Mouse (Mus musculus): Measurements from ENCODE around the gene Myl4. TPM values are rescaled to one million over a fixed set of nuclear protein-coding genes. Genes with fewer than 3 reads are reported as not detected.
A peak's percentile ranks its signal among the peaks of the same experiment; 100 is the strongest.

Myl4 gene
- polyA plus RNA-seq, 2 experiments from 2014 or later: 8.2 to 11.4 TPM

- ATAC-seq: no peak
These were observed 21.6 kb downstream of the Myl4 start for GRCm38 (mm10) chr11:104572091-104572490.

DNA sequence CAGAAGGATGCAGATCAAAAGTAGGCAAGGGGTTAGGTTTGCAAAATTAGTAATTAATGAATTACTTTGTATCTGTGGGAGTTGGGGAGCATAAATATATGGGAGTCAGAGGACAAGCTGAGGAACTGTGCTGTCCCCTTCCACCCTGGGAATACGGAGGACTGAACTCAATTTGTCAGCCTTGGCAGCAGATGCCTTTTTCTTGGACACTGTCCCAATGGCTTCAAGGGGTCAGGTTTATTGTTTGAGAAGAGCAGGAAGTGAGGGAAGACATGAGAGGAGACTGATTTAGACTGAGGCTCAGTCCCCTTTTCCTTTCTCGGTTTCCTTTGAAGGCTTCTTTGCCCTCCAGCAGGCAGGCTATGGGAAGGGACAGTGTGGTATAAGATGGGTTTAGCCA, 22.1 kb downstream of the Myl4 start:
- no peak for ATAC-seq

DNA sequence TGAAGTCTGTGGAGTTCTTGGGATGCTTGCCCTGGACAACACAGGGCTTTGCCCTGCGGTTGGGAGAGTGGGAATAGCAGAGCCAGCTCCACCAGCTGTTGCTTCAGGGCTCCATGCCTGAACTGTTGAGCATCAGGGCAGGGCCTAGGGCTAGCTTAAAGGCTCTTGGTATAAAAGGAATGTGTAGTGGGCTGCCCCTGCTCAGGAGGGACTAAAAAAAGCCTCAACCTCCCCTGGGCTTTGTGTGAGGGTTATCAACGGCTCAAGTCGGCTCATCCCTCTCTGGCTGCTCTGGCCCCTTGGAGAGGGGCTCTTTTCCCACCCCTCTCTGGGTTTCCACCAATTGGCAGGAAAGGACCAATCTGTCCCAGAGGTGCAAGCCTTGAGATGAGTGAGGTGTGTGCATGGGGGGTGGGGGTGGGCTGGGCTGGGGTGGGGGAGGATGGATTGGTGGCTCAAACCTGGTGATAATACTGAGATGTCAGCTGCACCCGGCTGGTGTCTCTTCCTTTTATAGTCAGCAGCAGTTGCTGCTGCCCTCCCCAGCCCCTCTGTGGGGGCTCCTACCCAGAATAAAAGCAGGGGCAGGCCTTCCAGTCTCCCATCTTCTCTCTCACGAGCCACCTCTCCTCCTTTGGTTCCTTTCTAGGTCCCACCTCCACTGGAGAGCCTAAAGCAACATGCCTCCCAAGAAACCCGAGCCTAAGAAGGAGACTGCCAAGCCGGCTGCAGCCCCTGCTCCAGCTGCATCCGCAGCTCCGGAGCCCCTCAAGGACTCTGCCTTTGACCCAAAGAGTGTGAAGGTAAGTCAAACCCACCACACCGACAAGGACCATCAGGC, 26.5 kb downstream of the Myl4 start:
- no peak for ATAC-seq

GRCm38 (mm10) chr11:104578074-104578473, 27.6 kb downstream of the Myl4 start:
- no peak for ATAC-seq

DNA sequence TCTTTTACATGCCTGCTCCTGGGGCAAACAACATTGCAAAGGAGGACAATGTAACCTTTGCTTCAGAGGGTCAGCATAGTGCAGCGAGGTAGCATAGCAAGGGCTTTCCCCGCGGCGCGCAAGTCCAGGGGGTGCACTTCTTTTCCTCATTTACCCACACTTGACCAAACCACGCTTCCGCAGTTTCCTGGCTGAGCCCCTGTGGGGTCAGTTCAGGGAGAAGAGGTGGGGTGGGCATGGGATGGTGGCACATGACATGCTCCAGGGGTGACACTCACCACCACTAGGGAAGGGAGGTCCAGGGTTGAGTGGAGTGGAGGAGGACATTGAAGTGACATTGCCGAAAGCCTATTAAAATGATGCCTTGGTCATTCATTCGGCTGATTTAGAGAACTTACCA, 28.6 kb downstream of the Myl4 start:
- no peak for ATAC-seq

GRCm38 (mm10) chr11:104579575-104579974, 29.1 kb downstream of the Myl4 start:
- no peak for ATAC-seq

- no peak for ATAC-seq
These were observed 29.6 kb downstream of the Myl4 start for GRCm38 (mm10) chr11:104580091-104580490.

DNA sequence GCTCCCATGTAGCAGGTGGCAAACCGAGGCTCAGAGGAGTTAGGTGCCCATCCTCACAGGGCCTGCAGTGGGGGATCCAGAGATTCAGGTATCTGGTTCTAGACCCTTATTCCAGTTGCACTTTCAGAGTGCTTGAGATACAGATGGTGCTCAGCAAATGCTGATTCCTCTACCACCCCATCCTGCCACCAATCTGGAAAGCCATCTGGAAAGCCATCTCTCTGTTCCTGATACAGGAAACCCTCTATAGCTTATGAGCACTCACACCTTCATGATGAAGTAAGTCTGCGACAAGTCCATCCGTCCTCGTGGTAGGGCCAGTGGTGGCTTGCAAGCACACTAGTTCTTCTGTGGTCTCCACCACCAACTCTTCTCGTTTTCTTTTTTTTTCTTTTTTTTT, 30.1 kb downstream of the Myl4 start:
- no peak for ATAC-seq

GRCm38 (mm10) chr11:104581446-104582307, 31.2 kb downstream of the Myl4 start:
- peak; percentile 84 for ATAC-seq

DNA sequence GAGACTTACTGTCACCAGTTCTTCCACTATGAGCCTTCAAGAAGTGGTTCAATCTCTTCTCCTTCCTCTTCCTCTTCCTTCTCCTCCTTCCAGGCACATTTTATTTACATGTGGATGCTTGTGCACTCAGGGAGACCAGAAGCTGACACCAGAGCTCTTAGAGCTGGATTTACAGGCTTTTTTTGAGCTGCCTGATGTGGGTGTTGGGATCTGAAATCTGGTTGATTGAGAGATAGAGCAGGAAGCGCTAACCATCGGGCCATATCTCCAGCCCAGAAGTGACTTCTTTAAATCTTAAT, 31.8 kb downstream of the Myl4 start:
- ATAC-seq: peak; percentile 7

DNA sequence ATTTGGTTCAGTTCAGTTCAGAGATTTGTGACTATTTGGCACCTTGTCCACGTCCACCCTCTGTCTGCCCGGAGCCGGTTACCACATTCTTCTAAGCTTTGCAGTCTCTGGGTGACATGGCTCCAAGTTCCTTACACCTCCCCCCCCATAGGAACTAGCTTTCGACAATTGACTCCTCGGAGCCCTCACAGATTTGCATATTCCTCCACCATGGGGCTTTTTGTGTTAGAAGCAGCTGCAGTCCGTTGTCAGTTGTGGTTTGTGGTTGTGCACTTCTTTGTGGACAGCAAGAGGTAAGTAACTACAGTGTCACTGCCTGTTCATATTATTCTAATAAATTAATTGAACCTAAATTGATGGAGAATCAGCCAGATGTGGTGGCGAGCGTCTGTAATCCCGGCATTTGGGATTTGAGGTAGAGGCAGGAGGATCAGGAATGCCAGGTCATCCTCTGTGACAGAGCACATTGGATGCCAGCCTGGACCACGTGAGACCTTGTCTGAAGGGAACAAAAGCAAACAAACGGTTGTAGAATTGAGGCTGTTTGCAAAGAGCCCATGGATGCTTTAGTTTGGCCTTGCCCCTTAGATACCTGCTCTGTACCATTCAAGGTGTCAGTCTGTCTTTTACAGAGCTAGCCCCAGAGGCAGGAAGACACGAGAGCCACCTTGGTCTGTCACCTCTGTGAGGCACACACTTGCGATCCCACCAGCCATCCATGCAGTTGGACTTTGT, 32.3 kb downstream of the Myl4 start:
- ATAC-seq: peak; percentile 78

DNA sequence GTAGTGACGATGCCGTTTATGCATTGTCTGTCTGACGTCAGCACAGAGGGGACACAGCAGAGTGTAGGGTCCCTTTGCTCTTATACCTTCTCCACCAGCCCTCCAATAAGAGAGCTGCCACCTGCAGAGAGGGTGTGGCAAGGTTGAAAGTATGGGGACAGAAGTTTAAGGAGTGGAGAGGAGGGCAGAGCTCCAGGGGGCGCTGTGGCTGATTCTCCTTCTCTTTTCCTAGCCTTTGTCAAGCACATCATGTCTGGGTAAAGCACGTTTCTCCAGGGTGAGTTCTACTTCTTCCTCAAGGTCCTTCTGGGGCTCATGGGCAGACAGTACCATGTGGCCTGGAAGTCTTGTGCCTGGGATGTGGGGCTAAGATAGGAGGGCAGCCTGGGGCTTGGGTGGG, 35.0 kb downstream of the Myl4 start:
- ATAC-seq: no peak

DNA sequence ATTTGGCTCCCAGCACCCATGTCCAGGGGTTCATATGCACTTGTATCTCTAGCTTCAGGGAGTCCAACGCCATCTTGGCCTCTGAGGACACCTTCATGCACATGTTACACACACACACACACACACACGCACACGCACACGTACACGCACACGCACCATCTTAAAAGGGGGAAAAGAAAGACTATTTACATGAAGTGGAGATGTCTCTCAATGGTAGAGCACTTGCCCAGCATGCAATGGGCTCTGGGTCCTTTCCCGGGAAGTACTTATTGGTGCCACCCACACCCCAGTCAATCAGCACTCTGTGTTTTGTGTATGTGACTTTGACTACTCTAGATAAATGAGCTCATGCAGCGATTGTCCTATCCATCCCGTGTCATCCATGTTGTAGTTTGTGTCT, 37.4 kb downstream of the Myl4 start:
- no peak for ATAC-seq

- ATAC-seq: no peak
These were observed 38.0 kb downstream of the Myl4 start for GRCm38 (mm10) chr11:104588513-104588912.

DNA sequence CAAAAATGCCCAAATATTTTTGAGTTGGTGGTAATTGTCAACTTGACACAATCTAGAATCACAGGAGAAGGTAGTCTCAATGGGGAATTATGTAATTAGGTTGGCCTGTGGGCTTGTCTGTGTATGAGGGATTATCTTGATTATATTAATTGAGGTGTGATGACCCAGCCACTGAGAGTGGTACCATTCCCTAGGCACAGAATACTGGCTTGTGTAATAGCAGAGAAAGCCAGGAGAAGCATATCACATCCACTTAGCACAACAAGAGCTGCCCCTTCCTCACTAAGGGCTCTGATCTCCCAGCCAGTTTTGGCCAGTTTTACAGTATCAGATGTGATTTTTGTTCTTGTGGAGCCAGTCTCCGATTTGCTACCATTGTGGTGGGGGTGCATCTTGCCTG, 39.1 kb downstream of the Myl4 start:
- no peak for ATAC-seq

GRCm38 (mm10) chr11:104590148-104590547, 39.7 kb downstream of the Myl4 start:
- ATAC-seq: peak; percentile 89

DNA sequence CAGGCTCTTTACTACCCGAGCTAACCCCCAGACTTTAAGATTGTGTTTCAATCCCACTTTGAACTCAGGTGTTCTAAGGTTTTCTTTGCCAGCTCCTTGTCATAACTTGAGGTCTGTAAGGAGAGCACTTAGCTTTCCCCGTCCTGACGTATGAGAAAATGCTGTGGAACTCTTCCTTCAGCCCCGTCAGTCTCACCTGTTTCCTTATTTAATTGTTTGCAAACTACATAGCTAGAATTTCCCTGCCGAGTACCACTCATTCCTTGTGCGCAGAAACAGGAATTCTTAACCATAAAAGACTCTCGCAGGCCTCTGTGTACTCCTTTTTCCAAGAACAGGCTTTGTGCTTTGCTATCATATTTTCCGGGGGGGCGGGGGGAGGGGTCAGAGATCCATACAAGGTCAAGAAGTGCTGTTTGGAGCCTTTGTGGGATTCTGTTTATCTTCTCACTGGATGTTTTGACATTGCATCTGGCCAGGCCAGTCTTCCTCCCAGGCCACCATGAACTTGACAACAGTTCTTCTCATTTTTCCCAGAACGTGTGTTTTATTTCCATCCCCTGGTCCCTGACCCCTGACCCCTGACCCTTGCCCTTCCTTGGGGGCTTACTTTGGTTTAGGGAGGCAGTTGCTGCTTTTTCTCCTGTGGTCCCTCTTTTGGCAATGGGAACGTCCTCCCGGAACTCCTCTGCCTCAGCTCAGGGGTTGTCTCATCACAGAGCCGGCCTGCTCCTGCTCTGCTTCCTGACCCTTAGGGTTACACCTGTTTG, 41.8 kb downstream of the Myl4 start:
- ATAC-seq: no peak

- no peak for ATAC-seq
These were observed 45.9 kb downstream of the Myl4 start for GRCm38 (mm10) chr11:104596365-104596764.

DNA sequence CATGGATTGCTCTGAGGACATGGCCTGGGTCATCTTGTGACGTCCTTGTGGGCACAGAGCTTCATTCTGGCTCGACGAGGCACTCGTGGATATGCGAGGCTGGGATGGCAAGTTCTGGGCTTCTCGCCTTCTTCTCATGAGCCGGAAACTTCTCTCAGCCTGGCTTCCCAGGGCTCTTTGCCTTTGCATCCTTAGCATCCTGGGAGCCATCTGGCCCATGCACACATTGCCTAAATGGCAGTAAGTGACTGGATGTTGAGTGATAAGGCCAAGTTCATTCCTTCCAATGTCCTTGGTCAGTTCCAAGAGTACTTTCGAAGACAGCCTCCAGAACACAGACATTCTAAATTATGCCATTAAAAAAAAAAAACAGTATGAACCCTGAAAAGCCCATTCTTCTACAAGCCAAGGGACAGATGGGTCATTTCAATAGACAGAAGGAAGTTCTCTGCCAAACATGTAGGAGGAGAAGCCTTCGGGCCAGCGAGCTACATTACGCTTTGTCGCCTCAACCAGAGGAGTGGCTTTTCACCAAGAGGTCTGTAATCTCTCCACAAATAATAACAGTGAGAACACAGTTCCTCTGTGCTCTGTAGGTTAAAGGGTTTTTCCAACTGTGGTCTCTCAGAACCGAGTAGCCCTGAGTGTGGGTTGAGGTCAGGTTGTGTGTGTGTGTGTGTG, 48.9 kb downstream of the Myl4 start:
- ATAC-seq: no peak

DNA sequence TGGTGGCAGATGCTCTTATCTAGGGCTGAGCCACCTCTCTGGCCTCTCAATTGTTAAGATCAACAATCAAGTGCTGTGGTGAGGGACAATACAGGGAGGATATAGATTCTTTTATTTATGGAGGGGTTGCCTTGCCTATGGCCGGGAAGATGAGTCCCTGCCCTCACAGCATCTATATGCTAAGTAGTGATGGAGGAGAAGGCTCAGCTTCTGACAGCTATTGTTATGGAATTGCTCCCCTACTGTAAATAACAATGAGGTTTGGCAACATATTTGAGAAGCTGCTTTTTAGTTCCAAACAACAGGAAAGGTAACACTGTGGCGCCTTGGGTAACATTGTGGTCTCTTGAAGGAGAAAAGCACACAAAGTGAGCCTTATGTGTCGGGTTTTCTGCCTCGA, 50.2 kb downstream of the Myl4 start:
- ATAC-seq: no peak

- ATAC-seq: no peak
These were observed 53.7 kb downstream of the Myl4 start for GRCm38 (mm10) chr11:104604192-104604591.
